Mouse (Mus musculus): ENCODE results near the gene Spem2. TPM values are rescaled to one million over a fixed set of nuclear protein-coding genes. Genes with fewer than 3 reads are reported as not detected.
"Not testable (repeated sequence)": the region's sequence is repeated elsewhere in the genome, so short reads cannot be mapped to it uniquely, and the experiment has no call there.

The Spem2 gene
- total RNA-seq (2021) = not detected
- long read RNA-seq, experiment 1 = 0 reads
- long read RNA-seq, experiment 2 = 0 reads

DNA sequence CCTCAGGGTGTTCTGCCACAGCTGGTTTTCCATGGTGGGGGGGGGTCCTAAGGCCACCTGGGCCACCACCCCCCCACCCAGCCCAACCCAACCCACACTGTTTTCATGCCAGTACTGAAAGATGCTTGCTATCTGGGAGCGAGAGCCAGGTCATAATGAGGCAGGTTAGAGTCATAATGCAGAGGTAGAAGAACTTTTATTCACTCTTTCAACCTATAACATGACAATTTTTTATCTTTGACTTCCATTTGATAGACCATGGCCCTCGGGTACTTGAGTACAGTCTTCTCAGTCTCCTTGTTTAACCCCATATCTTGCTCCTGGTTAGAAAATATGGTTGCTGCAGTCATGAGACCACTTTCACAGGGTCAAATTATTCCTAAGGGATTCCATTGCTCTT is at the start of gene Spem2:
TSS of gene Spem2 (minus strand) at position 101 of the 400 bp plus-strand sequence.
- DNase-seq = no peak

DNA sequence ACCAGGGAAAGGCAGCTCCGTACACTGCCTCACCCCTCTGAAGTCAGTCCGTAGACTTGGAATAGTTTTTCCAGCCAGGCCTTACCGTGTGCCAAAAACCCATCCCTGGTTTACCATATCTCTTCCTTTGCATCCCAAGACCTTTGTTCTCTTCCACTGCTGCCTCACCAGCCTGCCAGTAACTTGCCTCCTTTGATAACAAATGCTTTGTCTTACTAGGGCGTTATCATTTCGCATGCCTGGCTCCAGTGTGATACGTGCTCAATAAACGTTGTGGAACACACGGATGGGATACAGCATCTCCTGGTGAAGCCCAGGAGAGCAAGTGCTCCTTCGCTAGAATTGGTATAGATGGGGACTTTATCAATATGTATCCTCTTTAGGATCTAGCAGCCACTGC is 49.1 kb upstream of the Spem2 start:
- DNase-seq = no peak

- DNase-seq = no peak
These were observed 47.3 kb upstream of the Spem2 start for GRCm38 (mm10) chr11:69865561-69865960.

- no peak for DNase-seq
These were observed 46.0 kb upstream of the Spem2 start for GRCm38 (mm10) chr11:69864138-69864860.

GRCm38 (mm10) chr11:69863729-69864128 is 45.5 kb upstream of the Spem2 start:
- DNase-seq = not testable (repeated sequence)

- no peak for DNase-seq
These were observed 40.1 kb upstream of the Spem2 start, which contains the start of gene Tnk1 for GRCm38 (mm10) chr11:69858113-69858998. Gene Tnk1 (minus strand): TSS chr11:69858730.

DNA sequence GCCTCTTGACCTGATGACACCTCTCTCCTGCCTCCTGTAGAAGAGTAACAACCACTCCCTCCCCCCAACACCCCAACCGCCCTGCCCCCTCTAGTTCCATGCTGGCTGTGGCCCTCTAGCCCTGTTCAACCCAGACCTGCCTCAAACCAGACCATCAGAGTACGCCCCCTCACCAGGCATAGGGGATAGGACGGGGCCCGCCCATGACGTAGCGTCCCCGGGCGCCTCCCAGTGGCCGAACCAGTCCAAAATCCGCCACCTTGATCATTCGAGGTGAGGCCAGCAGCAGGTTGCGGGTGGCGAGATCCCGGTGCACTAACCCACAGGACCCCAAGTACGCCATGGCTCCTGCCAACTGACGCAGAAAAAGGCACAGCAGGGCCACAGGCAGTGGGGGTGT is 37.1 kb upstream of the Spem2 start:
- peak; percentile 38 to 77 for DNase-seq

DNA sequence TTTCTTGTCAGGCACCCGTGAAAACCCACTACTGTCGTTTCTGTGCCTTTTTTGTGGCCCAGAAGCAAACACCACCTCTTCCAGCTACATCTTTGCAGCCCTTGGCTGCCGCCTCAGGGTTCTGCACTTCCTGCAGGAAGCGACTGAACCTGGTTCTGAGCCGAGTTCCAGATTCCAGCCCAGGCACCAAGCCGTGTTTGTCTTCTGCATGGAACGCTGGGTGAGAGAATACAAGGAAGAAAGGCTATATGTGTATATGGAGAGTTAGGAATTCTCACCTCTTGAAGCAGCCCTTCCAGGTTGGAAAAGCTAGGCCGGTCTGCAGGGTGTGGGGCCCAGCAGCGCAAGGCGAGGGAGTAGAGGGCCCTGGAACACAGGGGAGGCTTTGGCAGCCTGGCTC is 36.4 kb upstream of the Spem2 start:
- DNase-seq = no peak

GRCm38 (mm10) chr11:69853994-69854393 is 35.7 kb upstream of the Spem2 start:
- DNase-seq = peak; percentile 44 to 52

DNA sequence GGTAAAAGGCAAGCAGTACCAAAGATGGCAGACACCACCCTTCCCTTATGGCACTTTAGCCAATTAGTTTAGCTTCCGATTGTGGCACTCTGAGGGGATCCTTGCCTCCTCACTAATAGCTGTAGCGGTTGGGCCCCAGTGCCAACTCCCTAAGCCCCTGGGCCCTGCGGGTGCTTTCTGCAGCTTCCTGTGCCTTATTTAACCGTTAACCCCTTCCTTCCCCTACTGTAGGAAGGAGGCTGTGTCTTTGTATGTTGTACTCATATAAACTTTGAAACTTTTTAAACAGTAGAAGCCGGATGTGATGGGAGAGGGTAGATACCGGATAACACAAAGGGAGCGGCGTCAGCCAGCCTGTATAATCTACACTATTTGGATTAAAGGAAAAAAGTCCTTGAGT is 32.5 kb upstream of the Spem2 start:
- no peak for DNase-seq

GRCm38 (mm10) chr11:69849884-69850283 is 31.6 kb upstream of the Spem2 start:
- peak; percentile 22 to 32 for DNase-seq

DNA sequence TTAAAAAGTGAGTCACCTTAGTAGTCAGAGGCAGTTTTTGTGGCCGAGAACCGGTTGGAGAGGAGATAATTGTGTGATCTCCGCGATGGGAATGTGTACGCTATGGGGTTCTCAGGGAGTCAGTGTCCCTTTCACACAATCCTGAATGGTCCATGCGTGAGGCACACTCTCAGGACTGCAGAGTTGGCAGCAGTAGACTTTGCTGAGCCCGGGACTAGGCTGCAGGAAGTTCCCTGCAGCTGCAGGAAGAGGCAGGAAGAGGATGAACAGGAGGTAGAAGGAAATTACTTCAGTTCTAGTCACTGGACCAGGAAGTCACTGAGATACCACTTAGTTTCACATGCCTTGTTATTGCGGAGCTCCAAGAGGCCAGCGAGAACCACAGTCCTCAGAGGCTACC is 30.9 kb upstream of the Spem2 start:
- no peak for DNase-seq

DNA sequence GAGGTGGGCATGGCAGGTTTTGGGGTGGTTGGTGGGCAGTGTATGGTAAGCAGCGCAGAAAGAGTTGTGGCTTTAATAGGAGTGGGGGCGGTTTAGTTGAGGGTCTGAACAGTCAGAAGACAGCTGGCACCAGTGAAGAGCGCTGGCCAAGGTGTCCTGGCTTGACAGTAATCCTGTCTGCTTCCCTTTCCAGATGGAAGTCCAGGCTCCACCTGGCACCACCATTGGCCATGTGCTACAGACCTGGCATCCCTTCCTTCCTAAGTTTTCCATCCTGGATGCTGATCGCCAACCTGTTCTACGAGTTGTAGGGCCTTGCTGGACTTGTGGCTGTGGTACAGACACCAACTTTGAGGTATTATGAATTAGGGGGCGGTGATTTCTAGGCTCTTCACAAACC is 29.8 kb upstream of the Spem2 start:
- DNase-seq = no peak

DNA sequence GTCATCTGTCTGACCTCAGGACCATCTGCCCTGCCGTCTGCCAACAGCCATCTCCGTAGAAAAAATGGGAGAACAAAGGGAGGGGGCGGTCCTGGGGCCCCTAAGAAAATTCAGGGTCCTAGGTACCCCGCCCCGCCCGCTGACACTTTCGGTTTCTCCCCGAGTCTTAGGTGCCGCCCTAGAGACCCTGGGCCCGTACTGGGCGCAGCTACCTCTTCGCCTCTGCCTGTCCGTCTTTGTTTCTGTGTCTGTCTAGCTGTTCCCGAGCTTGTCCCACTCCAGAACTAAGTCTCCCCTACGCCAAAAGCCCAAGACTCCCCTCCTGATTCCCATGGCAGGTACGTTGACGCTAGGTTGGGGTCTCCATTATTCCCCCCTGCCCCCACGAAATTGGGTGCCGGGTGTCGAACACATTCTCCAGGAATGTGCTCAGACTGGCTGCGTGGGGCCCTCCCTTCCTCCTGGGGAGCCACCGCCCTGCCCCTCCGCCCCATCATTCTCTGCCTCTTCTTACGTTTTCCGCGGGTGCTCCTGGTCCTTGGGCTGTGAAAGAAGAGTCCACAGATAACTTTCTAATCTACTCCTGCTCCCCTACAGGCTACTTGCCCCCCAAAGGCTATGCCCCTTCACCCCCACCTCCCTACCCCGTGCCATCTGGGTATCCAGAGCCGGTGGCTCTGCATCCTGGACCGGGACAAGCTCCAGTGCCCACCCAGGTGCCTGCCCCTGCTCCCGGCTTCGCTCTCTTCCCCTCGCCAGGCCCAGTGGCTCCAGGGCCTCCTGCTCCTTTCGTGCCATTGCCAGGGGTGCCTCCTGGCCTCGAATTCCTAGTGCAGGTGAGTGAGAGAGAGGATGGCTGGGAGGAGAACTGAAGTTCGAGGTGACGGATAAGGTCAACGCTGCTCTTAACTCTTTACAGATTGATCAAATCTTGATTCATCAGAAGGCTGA is 28.7 kb upstream of the Spem2 start:
- peak; percentile 31 to 38 for DNase-seq

GRCm38 (mm10) chr11:69846198-69846680 is 28.0 kb upstream of the Spem2 start, which contains the start of gene Plscr3:
Gene Plscr3 (plus strand): TSS chr11:69846376.
- peak; percentile 93 to 97 for DNase-seq

DNA sequence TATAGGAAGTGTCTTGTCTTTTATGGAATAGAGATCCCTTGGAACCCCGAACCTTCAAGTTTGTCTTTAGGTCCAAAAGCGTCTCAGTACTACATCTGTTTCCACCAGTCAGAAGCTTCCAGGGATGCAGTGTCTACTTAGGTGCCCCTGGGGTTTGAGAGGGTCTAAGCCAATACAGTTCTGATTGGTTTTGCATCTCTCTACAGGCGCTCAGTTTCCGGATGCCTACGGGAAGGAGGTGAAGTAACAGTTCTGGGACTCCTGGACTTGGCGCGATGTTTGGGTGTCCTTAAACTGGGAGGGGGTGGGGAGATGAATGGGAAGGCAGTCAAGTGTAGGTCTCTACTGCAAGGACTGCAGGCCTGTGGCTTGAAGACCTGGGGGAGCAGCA is 20.4 kb upstream of the Spem2 start:
- peak in 1 of 2 experiments; percentile 37 for DNase-seq

GRCm38 (mm10) chr11:69837952-69838713 is 19.9 kb upstream of the Spem2 start, which contains the start of gene Tmem256:
Gene Tmem256 (plus strand): TSS chr11:69838514.
- peak; percentile 93 to 95 for DNase-seq

DNA sequence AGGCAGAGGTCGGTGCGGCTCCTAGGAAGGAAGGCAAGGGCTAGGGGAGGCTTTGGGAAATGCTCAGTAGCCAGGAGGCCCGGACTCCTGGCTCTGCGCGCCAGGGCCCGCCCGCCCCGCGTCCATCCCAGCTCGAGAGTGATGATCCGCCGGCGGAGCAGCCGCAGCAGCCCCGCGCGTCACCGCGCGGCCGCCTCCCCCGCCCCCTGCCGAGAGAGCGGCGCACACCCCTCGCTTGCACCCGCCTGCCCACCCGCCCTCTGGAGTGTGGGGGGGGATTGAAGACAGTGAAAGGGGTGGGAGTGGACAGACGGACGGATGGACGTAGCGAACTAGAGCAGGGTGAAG is 19.3 kb upstream of the Spem2 start, which contains the start of gene Nlgn2:
TSS of gene Nlgn2 (minus strand) at position 181 of the 348 bp plus-strand sequence.
- DNase-seq = peak; percentile 67 to 82

DNA sequence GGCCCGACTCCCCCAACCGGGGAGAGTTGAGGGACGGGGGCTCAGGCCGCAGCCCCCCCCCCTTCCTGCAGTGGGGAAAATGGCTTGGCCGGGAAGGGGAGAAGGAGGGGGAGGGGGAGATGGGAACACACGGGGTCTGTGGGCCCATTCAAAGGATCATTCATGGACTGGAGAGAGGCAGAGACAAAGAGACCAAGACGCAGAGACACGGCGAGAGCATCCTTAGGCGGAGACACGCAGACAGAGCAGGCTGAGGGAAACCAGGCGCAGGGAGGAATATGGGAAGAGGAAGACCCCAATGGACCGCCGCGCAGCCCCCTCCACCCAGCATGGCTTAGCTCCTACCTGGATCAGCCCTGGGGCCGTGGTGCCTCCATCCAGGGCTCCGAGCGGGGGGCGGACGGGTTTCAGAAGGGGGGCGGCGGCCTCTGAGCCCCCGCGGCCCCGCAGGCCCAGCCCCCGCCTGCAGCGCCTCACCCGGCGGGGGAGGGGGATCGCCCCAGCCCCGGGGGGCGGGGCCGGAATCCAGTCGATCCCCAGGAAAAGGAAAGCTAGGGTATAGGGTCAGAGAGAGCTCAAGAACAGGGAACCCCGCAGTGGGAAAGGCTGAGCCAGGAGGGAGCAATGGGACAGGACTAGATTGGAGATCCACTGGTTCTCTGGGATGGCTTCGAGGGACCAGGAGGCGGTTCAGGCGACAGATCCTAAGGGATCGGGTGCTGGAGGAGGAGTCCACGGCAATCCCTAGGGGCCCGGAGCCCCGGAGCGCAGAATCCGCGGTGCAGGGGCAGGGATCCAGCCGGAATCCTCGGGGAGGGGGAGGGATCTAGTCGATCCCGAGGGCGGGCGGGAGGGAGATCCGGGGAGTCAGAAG is 18.7 kb upstream of the Spem2 start:
- peak; percentile 20 to 64 for DNase-seq

DNA sequence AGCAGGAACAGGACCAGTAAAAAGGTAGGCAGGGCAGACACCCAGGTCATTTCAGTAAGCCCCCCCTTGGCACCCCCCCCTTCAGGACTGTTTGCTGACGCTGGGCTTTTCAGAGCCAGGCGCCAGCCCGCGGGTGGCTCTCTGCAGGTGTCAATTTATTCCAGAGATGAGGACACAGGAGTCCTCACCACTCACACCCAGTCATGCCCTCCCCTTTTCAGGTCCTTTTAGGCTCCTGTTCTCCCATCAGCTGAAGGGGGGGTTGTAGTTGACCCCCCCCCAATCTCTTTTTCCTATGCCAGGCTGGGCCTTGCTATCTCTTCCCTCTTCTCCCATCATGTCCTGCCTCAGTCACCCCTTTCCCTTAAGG is 17.7 kb upstream of the Spem2 start:
- DNase-seq = no peak

Measured in adrenal gland, postnatal 36 days (tissue).